Mouse (Mus musculus): Measurements from ENCODE around the gene Pfkm. TPM values are rescaled to one million over a fixed set of nuclear protein-coding genes. Genes with fewer than 3 reads are reported as not detected.

The Pfkm gene
- polyA plus RNA-seq, 1 experiment from 2014 or later, result 36.3 TPM

DNA sequence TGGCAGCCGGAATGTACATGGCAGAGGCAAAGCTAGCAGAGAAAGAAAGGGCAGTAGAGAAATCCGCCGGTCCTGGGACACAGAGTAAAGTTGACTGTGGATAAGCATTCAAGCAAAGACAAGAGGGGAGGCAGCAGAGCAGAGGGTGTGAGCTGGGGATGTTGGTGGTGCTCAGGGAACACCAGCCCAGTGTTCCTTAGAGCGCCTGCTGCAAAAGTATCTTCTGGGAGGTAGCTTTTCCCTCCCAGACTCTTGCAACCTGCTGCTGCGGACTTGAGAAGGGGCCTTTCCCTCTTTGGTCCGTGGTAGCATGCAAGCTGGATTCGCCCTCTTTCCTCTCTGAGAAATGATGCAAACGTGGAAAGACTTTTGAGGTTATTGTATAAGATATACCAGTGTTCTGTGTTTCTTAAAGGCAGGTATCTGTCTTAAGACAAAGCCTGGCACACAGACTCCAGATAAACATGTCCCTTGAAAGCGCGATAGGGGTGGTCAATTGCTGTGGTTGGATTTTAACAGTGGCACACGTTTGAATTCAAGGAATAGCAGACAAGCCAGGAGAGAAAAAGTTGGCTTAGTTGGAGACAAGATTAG lies 15.4 kb downstream of the Pfkm start:
- 32% methylated on average over 11 of the region's 11 CpGs for WGBS

DNA sequence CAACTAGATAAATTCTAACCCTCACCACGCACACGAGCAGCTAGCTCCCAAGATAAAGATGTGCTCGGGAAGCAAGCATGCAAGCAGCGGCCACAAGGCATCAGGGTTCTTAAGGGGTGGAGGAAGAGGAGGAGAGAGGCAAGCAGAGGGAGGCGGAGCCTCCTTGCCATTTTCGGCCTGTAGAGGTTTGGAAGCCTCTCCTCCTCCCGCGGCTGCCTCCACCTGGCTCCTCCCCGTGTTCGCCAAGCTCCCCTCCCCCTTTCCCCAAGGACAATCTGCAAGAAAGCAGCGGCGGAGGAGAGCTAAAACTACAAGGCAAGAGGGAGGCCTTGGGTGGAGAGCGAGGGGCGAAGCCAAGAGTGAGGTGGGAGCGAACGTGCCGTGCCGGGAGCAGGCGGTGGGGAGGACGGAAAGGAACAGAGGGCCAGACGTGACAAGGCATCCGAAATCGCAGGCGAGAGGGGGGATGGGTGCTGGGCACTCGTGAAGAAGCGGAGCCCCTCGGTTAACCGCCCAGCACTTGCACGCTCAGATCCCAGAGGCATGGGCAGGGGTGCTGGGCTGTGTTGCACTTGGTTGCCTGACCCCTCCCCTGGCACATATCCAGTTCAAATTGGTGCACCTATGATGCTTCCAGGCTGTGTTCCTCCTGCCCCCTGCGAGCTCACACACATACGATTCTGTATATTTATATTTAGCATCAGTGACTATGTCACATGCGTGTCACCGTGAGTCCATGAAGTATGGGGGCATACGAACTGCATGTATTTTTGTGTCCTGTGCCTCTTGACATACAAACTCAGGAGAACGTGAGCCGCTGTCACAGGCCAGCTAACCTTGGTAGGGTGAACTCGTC lies 16.1 kb downstream of the Pfkm start:
- Histone ChIP-seq H3K36me3 (peaks cover 15% of the 10 kb centered on the region), H3K4me3 (peak overlapping the region; percentile 73), H3K27me3 (ENCODE audit: low read depth, poor library complexity, severe bottlenecking) (no peaks in the 10 kb centered on the region; the same call in 1 of the 2 replicates), H3K27ac (replicated peaks) (peak overlapping the region; percentile 93), H3K4me1 (peaks cover 30% of the 10 kb centered on the region), H3K9me3 (replicated peaks) (no peaks in the 10 kb centered on the region)
- WGBS, result 8% methylated on average over 37 of the region's 37 CpGs
- DNase-seq (ENCODE audit: low spot score), result peak; percentile 86

More for the DNA sequence above, 15.4 kb downstream of the Pfkm start:
- Histone ChIP-seq H3K36me3 (peaks cover 8% of the 10 kb centered on the region), H3K4me1 (peaks cover 30% of the 10 kb centered on the region), H3K27ac (replicated peaks) (peak overlapping the region; percentile 93), H3K27me3 (ENCODE audit: low read depth, poor library complexity, severe bottlenecking) (no peaks in the 10 kb centered on the region; the same call in 1 of the 2 replicates), H3K9me3 (replicated peaks) (no peaks in the 10 kb centered on the region), H3K4me3 (peak overlapping the region; percentile 73)
- DNase-seq (ENCODE audit: low spot score), result peak; percentile 19

DNA sequence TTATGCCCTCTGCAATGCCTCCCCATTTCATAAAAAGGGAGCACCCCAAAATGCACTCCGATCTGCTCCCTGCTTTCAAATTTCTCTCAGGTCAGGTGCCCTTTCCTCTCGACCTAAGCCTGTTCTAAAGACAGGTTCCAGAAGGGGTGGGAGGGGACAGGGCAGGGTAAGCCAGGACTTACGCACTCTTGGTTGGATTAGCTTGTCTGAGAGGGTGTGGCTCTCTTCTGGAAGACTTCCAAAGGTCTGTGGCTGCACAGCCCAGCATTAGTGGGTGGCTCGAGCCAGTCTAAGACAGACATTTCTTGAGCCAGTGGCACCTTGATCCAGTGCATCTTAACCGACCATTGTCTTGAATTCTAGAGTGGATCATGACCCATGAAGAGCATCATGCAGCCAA lies 19.4 kb downstream of the Pfkm start:
- Histone ChIP-seq H3K4me1 (peaks cover 30% of the 10 kb centered on the region), H3K27ac (replicated peaks) (no peak overlapping the region), H3K9me3 (replicated peaks) (no peaks in the 10 kb centered on the region), H3K4me3 (no peak overlapping the region), H3K36me3 (peaks cover 33% of the 10 kb centered on the region), H3K27me3 (ENCODE audit: low read depth, poor library complexity, severe bottlenecking) (no peaks in the 10 kb centered on the region; the same call in 1 of the 2 replicates)
- WGBS, result 87% methylated on average over 5 of the region's 5 CpGs
- no peak for DNase-seq (ENCODE audit: low spot score)

DNA sequence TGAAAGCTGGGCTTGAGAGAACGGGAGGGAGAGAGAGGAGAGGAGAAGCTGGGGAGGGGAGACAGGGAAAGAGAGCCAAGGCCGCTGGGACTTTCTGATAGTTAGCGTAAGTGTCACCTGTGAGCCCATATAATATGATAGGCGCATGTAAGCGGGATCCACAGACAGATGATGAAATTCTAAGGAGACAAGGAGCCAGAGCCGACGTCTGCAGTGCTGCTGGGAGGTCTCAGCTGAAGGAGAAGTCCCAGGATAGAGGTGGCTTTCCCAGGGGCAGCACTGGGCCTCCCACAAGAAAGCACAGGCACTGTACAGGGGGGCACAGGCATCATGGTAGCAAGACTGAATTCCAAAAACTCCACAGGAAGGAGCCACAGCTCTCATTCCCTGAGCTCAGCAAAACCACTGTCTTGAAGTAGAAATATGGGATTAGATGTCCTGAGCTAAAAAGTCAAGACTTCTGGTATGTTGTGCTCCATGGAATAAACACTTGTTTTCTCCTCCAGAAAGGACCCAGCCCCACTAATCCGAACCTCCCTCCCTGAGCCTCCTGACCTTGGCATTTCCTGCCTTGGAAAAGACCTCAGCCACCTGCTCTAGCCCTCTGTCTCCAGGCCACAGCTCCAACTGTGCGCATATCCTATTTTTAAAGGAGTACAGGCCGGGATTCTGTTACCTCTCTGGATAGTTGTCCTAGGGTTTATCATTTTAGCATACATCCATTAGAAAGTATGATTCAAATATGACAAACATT lies 21.9 kb downstream of the Pfkm start:
- Histone ChIP-seq H3K9me3 (replicated peaks) (no peaks in the 10 kb centered on the region), H3K4me1 (peaks cover 8% of the 10 kb centered on the region), H3K27ac (replicated peaks) (no peak overlapping the region), H3K27me3 (ENCODE audit: low read depth, poor library complexity, severe bottlenecking) (no peaks in the 10 kb centered on the region), H3K36me3 (peaks cover 47% of the 10 kb centered on the region), H3K4me3 (no peak overlapping the region)
- DNase-seq (ENCODE audit: low spot score), result no peak
- 85% methylated on average over 10 of the region's 10 CpGs for WGBS

DNA sequence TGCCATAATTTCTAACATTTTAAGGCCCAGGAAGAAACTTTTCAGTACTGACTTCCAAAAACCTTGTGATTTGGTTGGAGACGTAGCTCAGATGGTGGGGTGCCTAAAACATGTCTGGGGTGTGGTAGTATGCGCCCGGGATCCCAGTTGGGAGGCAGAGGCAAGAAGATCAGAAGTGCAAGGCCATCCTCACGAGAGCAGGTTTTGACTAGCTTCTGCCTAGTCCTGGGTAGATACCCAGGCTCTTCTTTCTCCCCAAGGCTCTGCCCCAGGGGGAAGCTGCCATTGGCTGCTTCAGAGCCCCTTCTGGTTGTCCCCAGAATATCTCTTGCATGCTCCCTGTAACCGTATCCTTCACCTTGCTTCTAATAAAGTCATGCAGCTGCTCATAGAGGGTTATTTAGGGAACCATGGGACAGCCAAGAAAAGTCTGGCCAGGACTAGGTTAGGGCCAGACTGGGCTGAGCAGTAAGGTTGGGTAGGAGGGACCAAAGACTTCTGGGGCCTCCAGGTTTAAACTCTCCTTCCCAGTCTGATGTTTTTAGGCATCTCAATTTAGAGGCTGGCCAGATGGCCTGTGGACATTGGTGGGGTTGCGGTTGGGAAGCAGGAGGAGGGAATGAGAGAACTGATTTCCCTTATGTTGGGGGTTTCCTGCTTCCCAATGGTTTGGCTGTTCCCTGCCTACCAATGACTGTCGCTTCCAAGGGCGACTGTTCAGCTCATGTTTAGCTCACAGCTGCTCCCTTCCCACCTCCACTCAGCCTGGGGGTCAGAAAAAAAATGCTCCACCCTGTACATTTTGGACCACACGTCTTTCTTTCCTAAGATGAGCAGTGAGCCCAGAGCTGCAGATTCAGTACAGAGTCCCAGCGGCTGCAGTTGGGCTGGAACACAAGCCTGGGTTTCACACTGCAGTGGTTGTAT lies 22.7 kb downstream of the Pfkm start:
- no peak for DNase-seq (ENCODE audit: low spot score)
- Histone ChIP-seq H3K9me3 (replicated peaks) (no peaks in the 10 kb centered on the region), H3K4me1 (peaks cover 3% of the 10 kb centered on the region; the same call in 1 of the 2 replicates), H3K27ac (replicated peaks) (no peak overlapping the region), H3K4me3 (no peak overlapping the region), H3K36me3 (peaks cover 53% of the 10 kb centered on the region), H3K27me3 (ENCODE audit: low read depth, poor library complexity, severe bottlenecking) (no peaks in the 10 kb centered on the region)
- 86% methylated on average over 10 of the region's 10 CpGs for WGBS

DNA sequence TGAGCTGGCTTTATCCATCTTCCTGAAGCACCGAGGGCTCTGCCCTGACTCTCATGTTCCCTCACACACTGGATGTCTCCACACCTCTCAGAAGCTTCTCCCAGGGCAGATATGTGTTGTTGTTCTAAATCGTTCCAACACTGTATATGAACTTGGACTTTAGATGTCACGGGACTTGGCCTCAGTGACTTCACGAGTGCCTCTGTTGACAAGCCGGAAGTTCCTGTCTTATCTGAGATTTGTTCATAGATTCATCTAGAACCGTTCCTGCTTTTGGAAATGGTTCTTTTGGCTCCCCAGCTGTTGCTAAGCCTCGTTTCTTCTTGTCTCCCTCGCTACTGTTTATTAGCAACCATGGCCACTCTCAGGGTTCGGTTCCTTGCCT lies 23.4 kb downstream of the Pfkm start:
- Histone ChIP-seq H3K27ac (replicated peaks) (no peak overlapping the region), H3K4me3 (no peak overlapping the region), H3K9me3 (replicated peaks) (no peaks in the 10 kb centered on the region), H3K27me3 (ENCODE audit: low read depth, poor library complexity, severe bottlenecking) (no peaks in the 10 kb centered on the region), H3K4me1 (no peaks in the 10 kb centered on the region; the same call in 1 of the 2 replicates), H3K36me3 (peaks cover 59% of the 10 kb centered on the region)
- no peak for DNase-seq (ENCODE audit: low spot score)
- WGBS, result 90% methylated on average over 9 of the region's 9 CpGs

DNA sequence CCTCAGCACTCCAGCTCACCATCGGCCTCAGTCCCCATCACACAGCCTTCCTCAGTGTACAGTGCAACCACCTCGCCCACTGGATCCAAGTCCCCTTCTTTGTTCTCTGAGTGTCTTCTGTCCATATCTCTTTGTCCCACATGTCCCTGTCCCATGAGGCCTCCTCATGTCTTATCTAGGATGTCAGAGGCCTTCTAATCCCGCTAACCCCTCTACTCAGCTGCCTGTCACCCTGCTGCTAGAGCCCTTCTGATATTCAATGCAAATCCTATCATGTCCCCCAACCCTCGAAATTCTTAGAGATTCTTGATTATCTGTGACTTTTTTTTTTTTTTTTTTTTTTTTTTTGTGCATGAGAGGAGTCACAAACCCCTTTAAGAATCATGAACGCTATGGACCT lies 23.9 kb downstream of the Pfkm start:
- Histone ChIP-seq H3K27me3 (ENCODE audit: low read depth, poor library complexity, severe bottlenecking) (no peaks in the 10 kb centered on the region), H3K4me3 (no peak overlapping the region), H3K4me1 (no peaks in the 10 kb centered on the region; the same call in 1 of the 2 replicates), H3K36me3 (peaks cover 64% of the 10 kb centered on the region), H3K9me3 (replicated peaks) (no peaks in the 10 kb centered on the region), H3K27ac (replicated peaks) (no peak overlapping the region)
- WGBS, result 83% methylated on average over 5 of the region's 5 CpGs
- DNase-seq (ENCODE audit: low spot score), result no peak

DNA sequence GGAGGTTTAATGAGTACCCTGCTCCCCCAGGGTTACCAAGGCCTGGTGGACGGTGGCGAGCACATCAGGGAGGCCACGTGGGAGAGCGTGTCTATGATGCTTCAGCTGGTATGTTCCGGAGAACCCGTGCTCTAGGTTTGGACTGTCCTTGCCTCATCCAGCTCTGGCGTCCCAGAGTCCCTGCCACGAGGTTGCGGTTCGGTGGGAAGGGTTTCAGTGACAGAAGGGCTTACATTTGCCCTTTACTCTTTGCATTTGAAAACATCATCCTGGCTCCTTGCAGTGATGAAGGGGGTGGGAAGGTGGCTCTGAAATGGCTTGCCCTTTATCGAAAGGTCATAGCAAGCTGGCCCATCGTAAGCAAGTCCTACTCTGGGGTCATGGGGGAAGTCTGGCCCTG lies 27.0 kb downstream of the Pfkm start:
- no peak for DNase-seq (ENCODE audit: low spot score)
- Histone ChIP-seq H3K27me3 (ENCODE audit: low read depth, poor library complexity, severe bottlenecking) (no peaks in the 10 kb centered on the region), H3K9me3 (replicated peaks) (no peaks in the 10 kb centered on the region), H3K27ac (replicated peaks) (no peak overlapping the region), H3K4me3 (no peak overlapping the region), H3K4me1 (no peaks in the 10 kb centered on the region; the same call in 1 of the 2 replicates), H3K36me3 (peaks cover 74% of the 10 kb centered on the region)
- WGBS, result 90% methylated on average over 12 of the region's 12 CpGs

DNA sequence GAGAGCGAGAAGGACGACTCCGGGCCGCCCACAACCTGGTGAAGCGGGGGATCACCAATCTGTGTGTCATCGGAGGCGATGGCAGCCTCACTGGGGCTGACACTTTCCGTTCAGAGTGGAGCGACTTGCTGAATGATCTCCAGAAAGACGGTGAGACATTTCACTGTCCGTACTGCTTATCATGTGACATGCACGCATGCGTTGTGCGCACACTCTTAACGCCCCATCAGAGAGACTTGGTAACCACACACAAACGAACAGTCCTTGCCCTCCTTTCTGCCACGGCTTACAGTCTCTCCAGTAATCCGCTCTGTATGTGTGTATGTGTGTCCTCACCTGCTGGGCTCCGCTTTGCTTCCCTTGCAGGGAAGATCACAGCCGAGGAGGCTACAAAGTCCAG lies 28.4 kb downstream of the Pfkm start:
- Histone ChIP-seq H3K4me3 (no peak overlapping the region), H3K36me3 (peaks cover 81% of the 10 kb centered on the region), H3K27me3 (ENCODE audit: low read depth, poor library complexity, severe bottlenecking) (no peaks in the 10 kb centered on the region), H3K9me3 (replicated peaks) (no peaks in the 10 kb centered on the region), H3K4me1 (no peaks in the 10 kb centered on the region; the same call in 1 of the 2 replicates), H3K27ac (replicated peaks) (no peak overlapping the region)
- WGBS, result 94% methylated on average over 20 of the region's 20 CpGs
- DNase-seq (ENCODE audit: low spot score), result no peak

DNA sequence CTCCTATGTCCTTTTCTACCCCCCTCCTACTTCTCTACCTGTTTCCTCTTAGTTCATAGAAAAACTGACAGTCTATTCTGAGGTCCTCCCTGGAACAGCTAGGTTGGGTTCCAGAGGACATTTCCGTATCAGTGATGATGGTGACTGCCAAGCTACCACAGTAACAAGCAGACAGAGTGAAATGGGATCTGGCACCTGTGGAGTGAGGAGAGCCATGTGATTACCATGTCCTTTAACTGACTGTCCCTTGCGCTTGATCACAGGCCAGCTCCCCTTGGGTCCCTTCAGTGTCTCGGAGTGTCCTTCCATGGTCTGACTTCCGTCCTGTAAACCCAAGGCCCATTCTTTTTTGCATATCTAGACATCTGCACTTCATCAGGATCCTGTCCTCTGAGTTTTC lies 38.6 kb downstream of the Pfkm start:
- no peak for DNase-seq (ENCODE audit: low spot score)
- Histone ChIP-seq H3K36me3 (peaks cover 98% of the 10 kb centered on the region), H3K9me3 (replicated peaks) (no peaks in the 10 kb centered on the region)

DNA sequence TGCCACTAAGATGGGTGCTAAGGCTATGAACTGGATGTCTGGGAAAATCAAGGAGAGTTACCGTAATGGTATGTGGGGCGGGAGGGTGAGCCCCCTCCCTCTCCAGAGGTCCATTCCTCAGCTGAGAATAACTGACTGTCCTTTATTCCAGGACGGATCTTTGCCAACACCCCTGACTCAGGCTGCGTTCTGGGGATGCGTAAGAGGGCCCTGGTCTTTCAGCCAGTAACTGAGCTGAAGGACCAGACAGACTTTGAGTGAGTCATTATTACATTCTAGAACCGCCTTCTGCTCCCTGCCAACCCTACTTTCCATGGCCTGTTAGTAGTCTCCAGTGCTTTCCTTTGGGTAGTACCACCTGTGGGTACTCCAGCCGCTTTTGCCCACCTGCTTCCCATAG lies 39.1 kb downstream of the Pfkm start:
- Histone ChIP-seq H3K36me3 (peaks cover 98% of the 10 kb centered on the region), H3K4me1 (no peaks in the 10 kb centered on the region), H3K27me3 (ENCODE audit: low read depth, poor library complexity, severe bottlenecking) (no peaks in the 10 kb centered on the region), H3K4me3 (no peak overlapping the region), H3K9me3 (replicated peaks) (no peaks in the 10 kb centered on the region), H3K27ac (replicated peaks) (no peak overlapping the region)
- WGBS, result 91% methylated on average over 7 of the region's 7 CpGs
- no peak for DNase-seq (ENCODE audit: low spot score)

More for the DNA sequence above, 38.6 kb downstream of the Pfkm start:
- Histone ChIP-seq H3K4me1 (no peaks in the 10 kb centered on the region), H3K27me3 (ENCODE audit: low read depth, poor library complexity, severe bottlenecking) (no peaks in the 10 kb centered on the region), H3K27ac (replicated peaks) (no peak overlapping the region), H3K4me3 (no peak overlapping the region)
- 94% methylated on average over 4 of the region's 4 CpGs for WGBS

Measured in midbrain, embryonic 10.5 days (tissue).